Mouse (Mus musculus) MEL (cell line): ENCODE results near the gene Ell. TPM values are rescaled to one million over a fixed set of nuclear protein-coding genes. Genes with fewer than 3 reads are reported as not detected.

Source experiments
- DNase-seq: peaks from one replicate; pipeline ENCODE4 v3.0.0; 2011; ENCODE audit warnings: low read depth, low spot score
- H3K27ac ChIP-seq: 2 replicates; pipeline ENCODE4 v1.5.1; 2012; ENCODE audit warnings: low read depth, mild to moderate bottlenecking, control low read depth, low read length, moderate library complexity; ENCODE audit not compliant: control insufficient read depth
- H3K27me3 ChIP-seq, 2 experiments: fragments of 150-350 bp in 1 of 2; sonication (generic) in 1 of 2; 2 replicates each; pipeline ENCODE4 v1.6.1; 2012; ENCODE audit warnings: low read length in 2 of 2, mild to moderate bottlenecking in 2 of 2, improper control_type of control experiment in 1 of 2, moderate library complexity in 1 of 2; ENCODE audit not compliant: insufficient read depth in 2 of 2, control insufficient read depth in 1 of 2
- H3K36me3 ChIP-seq, 2 experiments: 2 replicates each; pipeline ENCODE4 v1.6.1; 2012 to 2014; ENCODE audit warnings: low read length in 2 of 2, improper control_type of control experiment in 1 of 2, inconsistent platforms in 1 of 2, mild to moderate bottlenecking in 1 of 2; ENCODE audit not compliant: insufficient read depth in 2 of 2, control insufficient read depth in 1 of 2
- H3K4me1 ChIP-seq, 2 experiments: fragments of 150-350 bp in 1 of 2; sonication (generic) in 1 of 2; 2 replicates each; pipeline ENCODE4 v1.6.1; 2012; ENCODE audit warnings: low read length in 2 of 2, improper control_type of control experiment in 1 of 2, mild to moderate bottlenecking in 1 of 2; ENCODE audit not compliant: insufficient read depth in 2 of 2, control insufficient read depth in 1 of 2
- H3K4me3 ChIP-seq, 2 experiments: fragments of 150-350 bp in 1 of 2; sonication (generic) in 1 of 2; 2 replicates each; pipeline ENCODE4 v1.5.1; 2012; ENCODE audit warnings: low read depth in 2 of 2, low read length in 2 of 2, mild to moderate bottlenecking in 2 of 2, moderate library complexity in 2 of 2, control low read depth in 1 of 2, improper control_type of control experiment in 1 of 2; ENCODE audit not compliant: control insufficient read depth in 1 of 2, insufficient read depth in 1 of 2
- H3K79me2 ChIP-seq: 2 replicates; pipeline ENCODE4 v1.6.1; 2012; ENCODE audit warnings: mild to moderate bottlenecking, low read length, moderate library complexity; ENCODE audit not compliant: control insufficient read depth, poor library complexity, insufficient read depth
- H3K9ac ChIP-seq: 2 replicates; pipeline ENCODE4 v1.6.1; 2012; ENCODE audit warnings: low read depth, mild to moderate bottlenecking, control low read depth, low read length, moderate library complexity; ENCODE audit not compliant: control insufficient read depth, poor library complexity, severe bottlenecking
- H3K9me3 ChIP-seq: fragments of 150-350 bp; sonication (generic); replicated peaks from 2 replicates; pipeline ENCODE4 v1.6.1; 2012; ENCODE audit warnings: mild to moderate bottlenecking, low read length, improper control_type of control experiment, moderate library complexity; ENCODE audit not compliant: insufficient read depth
- CTCF ChIP-seq, 3 experiments: IDR thresholded peaks in 2 of 3; conservative IDR thresholded peaks in 1 of 3; 2 replicates each; pipeline ENCODE4 v1.5.1; 2011 to 2012; ENCODE audit warnings: low read length in 3 of 3, low read depth in 2 of 3, mild to moderate bottlenecking in 2 of 3, improper control_type of control experiment in 1 of 3, inconsistent platforms in 1 of 3, mixed read lengths in 1 of 3, moderate library complexity in 1 of 3; ENCODE audit not compliant: control insufficient read depth in 1 of 3, insufficient read depth in 1 of 3, poor library complexity in 1 of 3, severe bottlenecking in 1 of 3
- E2F4 ChIP-seq: IDR thresholded peaks from 2 replicates; pipeline ENCODE4 v1.6.1; 2011; ENCODE audit warnings: low read depth, low read length, improper control_type of control experiment, borderline replicate concordance
- ELF1 ChIP-seq: IDR thresholded peaks from 2 replicates; pipeline ENCODE4 v1.6.1; 2014; ENCODE audit warnings: low read depth, mild to moderate bottlenecking, inconsistent platforms, low read length, improper control_type of control experiment, moderate library complexity
- EP300 ChIP-seq, 2 experiments: IDR thresholded peaks; 2 replicates each; pipeline ENCODE4 v1.6.1; 2011; ENCODE audit warnings: improper control_type of control experiment in 2 of 2, low read length in 2 of 2, low read depth in 1 of 2, mild to moderate bottlenecking in 1 of 2
- GABPA ChIP-seq: IDR thresholded peaks from 2 replicates; pipeline ENCODE4 v1.6.1; 2012; ENCODE audit warnings: low read depth, mild to moderate bottlenecking, inconsistent platforms, low read length, improper control_type of control experiment, moderate library complexity
- GATA1 ChIP-seq: IDR thresholded peaks from 2 replicates; pipeline ENCODE4 v1.6.1; 2011; ENCODE audit warnings: low read depth, low read length, improper control_type of control experiment
- HCFC1 ChIP-seq: IDR thresholded peaks from 2 replicates; pipeline ENCODE4 v1.6.1; 2012; ENCODE audit warnings: low read depth, mild to moderate bottlenecking, inconsistent platforms, low read length, improper control_type of control experiment, moderate library complexity
- MAX ChIP-seq: IDR thresholded peaks from 2 replicates; pipeline ENCODE4 v1.6.1; 2011; ENCODE audit warnings: low read length, improper control_type of control experiment
- MEF2A ChIP-seq: IDR thresholded peaks from 2 replicates; pipeline ENCODE4 v1.6.1; 2014; ENCODE audit warnings: low read depth, mild to moderate bottlenecking, inconsistent platforms, low read length, improper control_type of control experiment; ENCODE audit not compliant: poor library complexity, insufficient replicate concordance, severe bottlenecking; ENCODE audit errors: extremely low read depth
- MYB ChIP-seq: IDR thresholded peaks from 2 replicates; pipeline ENCODE4 v1.6.1; 2011; ENCODE audit warnings: mild to moderate bottlenecking, low read depth, low read length, improper control_type of control experiment
- NELFE ChIP-seq: IDR thresholded peaks from 2 replicates; pipeline ENCODE4 v1.6.1; 2011; ENCODE audit warnings: low read depth, low read length, improper control_type of control experiment
- NRF1 ChIP-seq: IDR thresholded peaks from 2 replicates; pipeline ENCODE4 v1.6.1; 2014; ENCODE audit warnings: low read depth, mild to moderate bottlenecking, inconsistent platforms, low read length, improper control_type of control experiment, moderate library complexity; ENCODE audit not compliant: poor library complexity, insufficient read depth, severe bottlenecking
- POLR2A ChIP-seq, 2 experiments: IDR thresholded peaks; 2 replicates each; pipeline ENCODE4 v1.6.1; 2011 to 2012; ENCODE audit warnings: low read length in 2 of 2, mild to moderate bottlenecking in 2 of 2, control low read depth in 1 of 2, improper control_type of control experiment in 1 of 2, low read depth in 1 of 2, moderate library complexity in 1 of 2; ENCODE audit not compliant: control insufficient read depth in 1 of 2, insufficient read depth in 1 of 2, poor library complexity in 1 of 2
- POLR2AphosphoS2 ChIP-seq: IDR thresholded peaks from 2 replicates; pipeline ENCODE4 v1.6.1; 2011; ENCODE audit warnings: low read length, improper control_type of control experiment
- RCOR1 ChIP-seq: IDR thresholded peaks from 2 replicates; pipeline ENCODE4 v1.6.1; 2012; ENCODE audit warnings: low read depth, mild to moderate bottlenecking, inconsistent platforms, low read length, improper control_type of control experiment
- SIN3A ChIP-seq: IDR thresholded peaks from 2 replicates; pipeline ENCODE4 v1.6.1; 2012; ENCODE audit warnings: low read length, improper control_type of control experiment, inconsistent platforms
- TCF12 ChIP-seq: IDR thresholded peaks from 2 replicates; pipeline ENCODE4 v1.6.1; 2014; ENCODE audit warnings: low read depth, mild to moderate bottlenecking, inconsistent platforms, low read length, improper control_type of control experiment, moderate library complexity
- USF1 ChIP-seq: IDR thresholded peaks from 2 replicates; pipeline ENCODE4 v1.6.1; 2014; ENCODE audit warnings: low read depth, mild to moderate bottlenecking, inconsistent platforms, low read length, improper control_type of control experiment, moderate library complexity
- USF2 ChIP-seq, 2 experiments: IDR thresholded peaks; 2 replicates each; pipeline ENCODE4 v1.6.1; 2011 to 2012; ENCODE audit warnings: improper control_type of control experiment in 2 of 2, low read length in 2 of 2, borderline replicate concordance in 1 of 2, inconsistent platforms in 1 of 2, low read depth in 1 of 2, mild to moderate bottlenecking in 1 of 2; ENCODE audit not compliant: insufficient read depth in 1 of 2
- ZKSCAN1 ChIP-seq: IDR thresholded peaks from 2 replicates; pipeline ENCODE4 v1.6.1; 2012; ENCODE audit warnings: low read depth, mild to moderate bottlenecking, inconsistent platforms, low read length, improper control_type of control experiment, moderate library complexity
- ZMIZ1 ChIP-seq: IDR thresholded peaks from 2 replicates; pipeline ENCODE4 v1.6.1; 2012; ENCODE audit warnings: low read depth, mild to moderate bottlenecking, inconsistent platforms, low read length, improper control_type of control experiment, moderate library complexity
- polyA plus RNA-seq, 2 experiments: library from polyadenylated mRNA; stranded (reverse) in 1 of 2; unstranded in 1 of 2; fragments of >175 nt in 1 of 2; fragments of >200 nt in 1 of 2; gene quantifications; 2 replicates each; pipeline versions ENCODE4 v1.2.1 to v1.2.4; 2012; ENCODE audit warnings: low replicate concordance in 2 of 2, low read depth in 1 of 2; ENCODE audit not compliant: insufficient read length in 2 of 2, insufficient read depth in 1 of 2, missing spikeins in 1 of 2
- total RNA-seq: library from RNA; depleted of rRNA; stranded (reverse); fragments of 300-350 nt; gene quantifications from 2 replicates; pipeline ENCODE4 v1.2.3, GENCODE M21; 2012

The Ell gene
- total and polyA plus RNA-seq, 3 experiments = 12.4 to 25.9 TPM; not detected in 1

- H3K4me1 ChIP-seq = no peaks in the 10 kb centered on the region
- H3K36me3 ChIP-seq = no peaks in the 10 kb centered on the region
- TF ChIP-seq EP300 (IDR thresholded peaks at IDR 0.05; ENCODE audit: low read depth in 1 of 2, low read length in 2 of 2) = no peak
- TF ChIP-seq USF2 (IDR thresholded peaks at IDR 0.05; ENCODE audit: borderline replicate concordance in 1 of 2, insufficient read depth in 1 of 2, low read depth in 1 of 2, low read length in 2 of 2) = no peak
- TF ChIP-seq POLR2AphosphoS2 = no peak
- TF ChIP-seq POLR2A (IDR thresholded peaks at IDR 0.05; ENCODE audit: control insufficient read depth in 1 of 2, insufficient read depth in 1 of 2, low read depth in 1 of 2, low read length in 2 of 2, poor library complexity in 1 of 2) = no peak
- no peak for TF ChIP-seq GATA1
- no peak for TF ChIP-seq HCFC1
- no peak for TF ChIP-seq MEF2A
- H3K27ac ChIP-seq = no peak overlapping the region
- no peaks in the 10 kb centered on the region for H3K79me2 ChIP-seq
- no peak overlapping the region for H3K9ac ChIP-seq
- no peaks in the 10 kb centered on the region; a peak in 1 of 4 replicates for H3K27me3 ChIP-seq
- no peak overlapping the region for H3K4me3 ChIP-seq
- no peak for DNase-seq
- no peaks in the 10 kb centered on the region for H3K9me3 ChIP-seq
Observed at GRCm38 (mm10) chr8:70493692-70494415, 45.4 kb upstream of the Ell start.

GRCm38 (mm10) chr8:70494416-70494945, 44.8 kb upstream of the Ell start:
- H3K4me1 ChIP-seq = no peaks in the 10 kb centered on the region
- DNase-seq = no peak
- no peaks in the 10 kb centered on the region; a peak in 1 of 4 replicates for H3K27me3 ChIP-seq
- H3K27ac ChIP-seq = no peak overlapping the region
- no peaks in the 10 kb centered on the region for H3K9me3 ChIP-seq
- no peak overlapping the region for H3K9ac ChIP-seq
- TF ChIP-seq SIN3A (no peak), GABPA (no peak), RCOR1 (no peak), MAX (no peak), ZMIZ1 (no peak), E2F4 (no peak), NELFE (no peak), EP300 (IDR thresholded peaks at IDR 0.05; ENCODE audit: low read depth in 1 of 2, low read length in 2 of 2) (no peak), ZKSCAN1 (no peak), ELF1 (no peak), MYB (no peak), CTCF (IDR thresholded peaks at IDR 0.05 in 2 of 3, conservative IDR thresholded peaks at IDR 0.05 in 1 of 3; ENCODE audit: control insufficient read depth in 1 of 3, insufficient read depth in 1 of 3, low read depth in 2 of 3, low read length in 3 of 3, poor library complexity in 1 of 3, severe bottlenecking in 1 of 3) (no peak), USF1 (no peak), TCF12 (no peak), NRF1 (no peak)
- H3K36me3 ChIP-seq = no peaks in the 10 kb centered on the region
- H3K4me3 ChIP-seq = no peak overlapping the region
- no peaks in the 10 kb centered on the region for H3K79me2 ChIP-seq
